Comparison of ENCODE assay signal across 10 mouse cellular contexts in genomic region chr1:91984507-91984906, GRCm38 (mm10).
DNase-seq lines count a peak whose midpoint lies in the region; ATAC-seq lines count a peak whose summit lies in the region.
"Had no signal": no experiment of that assay in that cellular context is flagged by ENCODE, and none has a peak within 500 bp of the region (broad histone marks: within the 10 kb centered on the region; RNA-seq: fewer than 3 reads in every experiment).

No protein-coding gene starts in this region.

- intact Hi-C loops in heart, postnatal 10 days (cut with DNase I), result no loop called here

- peak; percentile 16 for DNase-seq in thymus, postnatal 14 days
- DNase-seq in thymus, adult 18-20 months, result no peak
- DNase-seq in lung, postnatal 4 days, result peak; percentile 50 to 57
- DNase-seq in heart, postnatal 10 days, result no peak
- DNase-seq in heart, postnatal 4 days, result no peak
- no peak for DNase-seq in cerebellum, adult 11 months
- DNase-seq: cerebellum, postnatal 14 days; heart, adult 11 months; right cerebral cortex, postnatal 25 days had no signal

- ATAC-seq in common myeloid progenitor, adult 5-6 weeks (replicated peaks; ENCODE audit: low read depth, poor library complexity, severe bottlenecking), result peak; percentile 71

Comparison
In these comparisons a context has a peak if more than half of its experiments do, and no peak if none do; other contexts are left out.
1. DNase-seq: peak in thymus, postnatal 14 days (single experiment) and lung, postnatal 4 days (2 of 2); none in thymus, adult 18-20 months (0 of 2), heart, postnatal 10 days (0 of 2), heart, postnatal 4 days (single experiment) and cerebellum, adult 11 months (single experiment).